Comparison of ENCODE assay signal across 11 mouse cellular contexts in the genomic region with DNA sequence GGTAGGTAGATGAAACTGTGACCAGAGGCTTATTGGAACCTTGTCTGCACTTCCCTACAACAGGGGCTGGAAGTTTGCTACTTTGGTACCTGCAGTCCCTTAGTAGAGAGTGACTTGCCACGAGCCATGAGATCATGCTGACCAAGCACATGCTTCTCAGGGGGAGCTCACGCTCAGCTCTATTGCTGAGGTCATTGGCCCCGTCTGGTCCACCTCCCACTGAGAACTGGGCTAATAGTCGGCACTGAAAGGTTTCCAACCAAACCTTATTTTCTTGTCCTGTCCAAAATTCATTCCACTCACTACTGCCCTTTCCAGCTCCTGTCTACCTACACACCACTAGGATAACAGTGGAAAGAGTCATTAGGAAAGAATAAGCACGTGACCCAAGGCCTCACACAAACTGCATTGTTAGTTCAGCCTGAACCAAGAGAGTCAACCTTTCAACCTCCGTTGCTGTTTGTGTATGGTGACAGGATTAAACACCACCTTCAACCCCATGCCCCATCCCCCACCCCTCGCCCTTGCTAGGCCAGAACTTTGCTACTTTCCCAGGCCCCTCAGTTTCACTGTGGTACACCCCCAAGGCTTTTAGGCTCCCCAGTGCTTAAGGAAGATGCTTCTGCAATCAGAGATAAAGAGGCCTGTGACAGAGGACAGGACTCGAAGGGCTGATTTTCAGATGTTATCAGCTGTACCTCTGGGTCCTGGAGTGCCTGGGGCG. TPM values are rescaled to one million over a fixed set of nuclear protein-coding genes. Genes with fewer than 3 reads are reported as not detected.
DNase-seq lines count a peak whose midpoint lies in the region; ATAC-seq and TF ChIP-seq lines count a peak whose summit lies in the region.
"Had no signal": no experiment of that assay in that cellular context is flagged by ENCODE, and none has a peak within 500 bp of the region (broad histone marks: within the 10 kb centered on the region; RNA-seq: fewer than 3 reads in every experiment).

No protein-coding gene starts in this region.

- peaks cover 12% of the 10 kb centered on the region for H3K36me3 ChIP-seq in G1E (replicated peaks)
- no peaks in the 10 kb centered on the region; the same call in 1 of the 2 replicates for H3K36me3 ChIP-seq in liver, postnatal 0 days (replicated peaks; ENCODE audit: insufficient read depth, low read length)
- H3K36me3 ChIP-seq in heart, adult 2 months (ENCODE audit: control insufficient read depth, insufficient read depth, low read length): no peaks in the 10 kb centered on the region
- H3K36me3 ChIP-seq: embryonic facial prominence, embryonic 12.5 days had no signal

- DNase-seq in cerebellum, postnatal 25 days: peak; percentile 12 to 23
- peak; percentile 88 for DNase-seq in G1E (ENCODE audit: low spot score)
- DNase-seq in kidney, adult 9 months: peak; percentile 86
- DNase-seq in liver, postnatal 0 days: peak; percentile 76
- DNase-seq in thymus, adult 18-20 months: no peak
- DNase-seq in heart, adult 2 months: no peak
- DNase-seq: adrenal gland, adult 8-10 months; lung, adult 18-20 months had no signal

- no peak for ATAC-seq in cerebellum, adult (ENCODE audit: insufficient number of reproducible peaks, low FRiP score, low TSS enrichment)
- ATAC-seq in G1E (ENCODE audit: extremely low read depth, insufficient number of reproducible peaks, low FRiP score, poor library complexity, severe bottlenecking): peak; percentile 77
- peak; percentile 94 for ATAC-seq in liver, postnatal 0 days
- no peak for ATAC-seq in CD4-positive, CD25-positive, alpha-beta regulatory T cell, adult 4 months

- TF ChIP-seq CTCF in G1E (IDR thresholded peaks at IDR 0.05; ENCODE audit: low read depth, low read length): no peak
- TF ChIP-seq CTCF in liver, postnatal 0 days (IDR thresholded peaks at IDR 0.05; ENCODE audit: low read depth): no peak
- TF ChIP-seq CTCF in heart, adult 2 months (IDR thresholded peaks at IDR 0.05): no peak

- no peaks in the 10 kb centered on the region for H3K27me3 ChIP-seq in G1E (ENCODE audit: insufficient read depth, low read length)
- H3K27me3 ChIP-seq in liver, postnatal 0 days (ENCODE audit: insufficient read depth, low read length): no peaks in the 10 kb centered on the region
- H3K27me3 ChIP-seq in heart, adult 2 months (ENCODE audit: control insufficient read depth, insufficient read depth, low read length): no peaks in the 10 kb centered on the region
- H3K27me3 ChIP-seq: embryonic facial prominence, embryonic 12.5 days had no signal

- H3K79me2 ChIP-seq in heart, adult 2 months (replicated peaks; ENCODE audit: control insufficient read depth, insufficient read depth, low read length): no peaks in the 10 kb centered on the region

- H3K9ac ChIP-seq in liver, postnatal 0 days (replicated peaks): 0 out of 2 replicates have a peak overlapping the region, but pooled peaks have one; percentile 35
- no peak overlapping the region for H3K9ac ChIP-seq in heart, adult 2 months (ENCODE audit: low read depth, low read length)
- H3K9ac ChIP-seq: embryonic facial prominence, embryonic 12.5 days had no signal

- peaks cover 86% of the 10 kb centered on the region for H3K4me1 ChIP-seq in G1E (ENCODE audit: insufficient read depth, low read depth, low read length)
- peaks cover 22% of the 10 kb centered on the region for H3K4me1 ChIP-seq in liver, postnatal 0 days (ENCODE audit: insufficient read depth)
- peaks cover 3% of the 10 kb centered on the region; the same call in 1 of the 2 replicates for H3K4me1 ChIP-seq in heart, adult 2 months (ENCODE audit: control insufficient read depth, insufficient read depth, low read length)
- H3K4me1 ChIP-seq: embryonic facial prominence, embryonic 12.5 days had no signal

- H3K27ac ChIP-seq in liver, postnatal 0 days (ENCODE audit: low read depth): peak overlapping the region; percentile 84
- no peak overlapping the region for H3K27ac ChIP-seq in heart, adult 2 months
- H3K27ac ChIP-seq: embryonic facial prominence, embryonic 12.5 days had no signal

- 0 out of 2 replicates have a peak, but pooled peaks have one; percentile 6 for TF ChIP-seq EP300 in liver, postnatal 0 days (IDR thresholded peaks at IDR 0.05; ENCODE audit: low read depth)
- no peak for TF ChIP-seq EP300 in heart, adult 2 months (IDR thresholded peaks at IDR 0.05; ENCODE audit: insufficient read depth, low read depth, low read length)

- H3K4me2 ChIP-seq in liver, postnatal 0 days (ENCODE audit: low read depth, low read length): peak overlapping the region; percentile 29; the same call in 1 of the 2 replicates
- H3K4me2 ChIP-seq: embryonic facial prominence, embryonic 12.5 days had no signal

- intact Hi-C loops in heart, adult 2 months (cut with DNase I): no loop called here

- WGBS in liver, postnatal 0 days (ENCODE audit: insufficient replicate concordance): 30% methylated on average over 9 of the region's 9 CpGs
- WGBS in heart, adult 2 months: 46% methylated on average over 9 of the region's 9 CpGs

- TF ChIP-seq POLR2A in heart, adult 2 months (IDR thresholded peaks at IDR 0.05; ENCODE audit: insufficient read depth, low read depth, low read length): no peak

- no peaks in the 10 kb centered on the region for H3K9me3 ChIP-seq in G1E (replicated peaks)
- H3K9me3 ChIP-seq in liver, postnatal 0 days (ENCODE audit: low read length): no peaks in the 10 kb centered on the region
- H3K9me3 ChIP-seq: embryonic facial prominence, embryonic 12.5 days had no signal

- H3K4me3 ChIP-seq in G1E (ENCODE audit: low read depth, low read length): peak overlapping the region; percentile 47; the same call in 1 of the 2 replicates
- H3K4me3 ChIP-seq in liver, postnatal 0 days (ENCODE audit: low read depth, low read length): no peak overlapping the region
- no peak overlapping the region for H3K4me3 ChIP-seq in heart, adult 2 months
- H3K4me3 ChIP-seq: embryonic facial prominence, embryonic 12.5 days had no signal

RNA-seq across cellular contexts. Expression of gene Trip12, which starts 11.4 kb away (rescaled TPM):
- 566 and 620 TPM in 2 replicates for total RNA-seq in G1E (2014; fragmentation: Nextera tagmentation)
- 538 and 696 TPM in 2 replicates for total RNA-seq in G1E (2017)
- polyA plus RNA-seq in G1E (2012): 104 and 111 TPM in 2 replicates
- 19.5 and 21.2 TPM in 2 replicates for polyA plus RNA-seq in liver, postnatal 0 days (2015; fragmentation: Nextera tagmentation; extraction: Ambion mirVana)
- polyA plus RNA-seq in CD4-positive, CD25-positive, alpha-beta regulatory T cell, adult 4 months (2017; shearing (Covaris generic)): 100 to 1,000 TPM; 156 to 163 TPM
- total RNA-seq in heart, adult 2 months (2021): 100 to 1,000 TPM; 177 to 205 TPM
- polyA plus RNA-seq in heart, adult 2 months (2012; rRNA removed): 26.9 and 59.0 TPM in 2 replicates

RNA-seq across cellular contexts. Expression of gene Fbxo36, which starts 12.0 kb away (rescaled TPM):
- 28.0 and 44.0 TPM in 2 replicates for total RNA-seq in G1E (2014; fragmentation: Nextera tagmentation)
- total RNA-seq in G1E (2017): 8.8 and 10.9 TPM in 2 replicates
- polyA plus RNA-seq in G1E (2012): 2.1 and 3.8 TPM in 2 replicates
- 12.6 and 16.4 TPM in 2 replicates for polyA plus RNA-seq in liver, postnatal 0 days (2015; fragmentation: Nextera tagmentation; extraction: Ambion mirVana)
- 1 to 10 TPM; 1.4 to 2.4 TPM for polyA plus RNA-seq in CD4-positive, CD25-positive, alpha-beta regulatory T cell, adult 4 months (2017; shearing (Covaris generic))
- total RNA-seq in heart, adult 2 months (2021): 1 to 10 TPM; 1.5 to 2.7 TPM
- 2.5 and 2.9 TPM in 2 replicates for polyA plus RNA-seq in heart, adult 2 months (2012; rRNA removed)

Comparison
In these comparisons a context has a peak if more than half of its experiments do, and no peak if none do; other contexts are left out.
1. DNase-seq: peak in cerebellum, postnatal 25 days (2 of 2), G1E (single experiment), kidney, adult 9 months (single experiment) and liver, postnatal 0 days (single experiment); none in thymus, adult 18-20 months (0 of 2) and heart, adult 2 months (0 of 2).
2. ATAC-seq: peak in G1E (single experiment) and liver, postnatal 0 days (single experiment); none in cerebellum, adult (single experiment) and CD4-positive, CD25-positive, alpha-beta regulatory T cell, adult 4 months (single experiment).